Mouse (Mus musculus): ENCODE results near the gene Rab19.
"Not testable (repeated sequence)": the region's sequence is repeated elsewhere in the genome, so short reads cannot be mapped to it uniquely, and the experiment has no call there.

Rab19 gene

DNA sequence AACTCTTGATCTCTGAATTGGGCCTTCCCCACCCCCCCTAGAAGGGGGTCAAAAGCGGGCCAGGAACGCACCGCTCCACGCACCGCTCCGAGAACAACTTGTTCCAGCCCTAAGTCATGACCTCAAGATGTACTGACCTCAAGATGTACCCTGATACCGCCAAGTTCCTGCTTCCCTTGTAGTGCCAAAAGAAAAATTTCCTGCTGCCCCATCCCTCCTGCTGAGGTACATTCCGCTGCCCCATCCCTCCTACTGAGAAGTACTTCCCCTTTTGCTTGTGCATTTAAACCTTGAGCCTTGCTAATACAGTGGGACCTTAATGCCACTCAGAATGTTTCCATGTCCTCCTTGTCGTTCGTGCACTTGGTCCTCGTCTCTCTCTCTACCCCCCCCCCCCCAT is 49.7 kb downstream of the Rab19 start:
- no peak for DNase-seq (ENCODE audit: low read depth)

DNA sequence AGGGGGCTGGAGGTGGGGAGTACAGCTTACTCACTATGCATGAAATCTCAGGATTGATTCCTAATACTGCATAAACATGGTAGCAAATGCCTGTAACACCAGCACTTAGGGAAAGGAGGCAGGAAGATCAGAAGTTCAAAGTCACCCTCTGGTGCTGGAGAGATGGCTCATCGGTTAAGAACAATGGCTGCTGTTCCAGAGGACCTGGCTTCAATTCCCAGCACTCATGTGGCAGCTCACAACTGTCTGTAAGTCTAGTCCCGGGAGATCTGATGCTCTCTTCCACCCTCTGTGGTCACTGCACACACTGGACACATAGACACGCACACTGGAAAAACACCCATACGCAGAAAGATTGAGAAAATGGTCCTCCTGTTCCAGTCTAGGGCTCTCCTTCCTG is 52.2 kb downstream of the Rab19 start:
- no peak for DNase-seq (ENCODE audit: low read depth)

DNA sequence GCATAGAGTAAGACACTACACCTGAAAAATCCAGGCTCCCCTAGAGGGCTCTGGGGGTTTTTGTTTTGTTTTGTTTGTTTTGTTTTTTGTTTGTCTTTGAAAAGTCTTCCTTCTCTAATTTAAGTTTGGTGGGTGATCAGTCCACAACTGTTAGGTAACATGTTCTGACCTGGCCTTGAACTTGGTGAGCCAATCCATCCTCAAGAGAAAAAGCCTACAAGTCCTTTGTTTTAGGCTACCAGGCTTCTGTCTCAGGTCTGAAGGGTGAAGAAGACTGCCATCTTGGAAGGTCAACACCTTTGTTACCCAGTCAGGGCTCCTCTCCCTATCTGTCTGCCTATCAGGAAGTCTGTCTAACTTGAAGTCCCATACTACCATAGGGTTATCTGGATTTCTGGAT is 52.7 kb downstream of the Rab19 start:
- no peak for DNase-seq (ENCODE audit: low read depth)

DNA sequence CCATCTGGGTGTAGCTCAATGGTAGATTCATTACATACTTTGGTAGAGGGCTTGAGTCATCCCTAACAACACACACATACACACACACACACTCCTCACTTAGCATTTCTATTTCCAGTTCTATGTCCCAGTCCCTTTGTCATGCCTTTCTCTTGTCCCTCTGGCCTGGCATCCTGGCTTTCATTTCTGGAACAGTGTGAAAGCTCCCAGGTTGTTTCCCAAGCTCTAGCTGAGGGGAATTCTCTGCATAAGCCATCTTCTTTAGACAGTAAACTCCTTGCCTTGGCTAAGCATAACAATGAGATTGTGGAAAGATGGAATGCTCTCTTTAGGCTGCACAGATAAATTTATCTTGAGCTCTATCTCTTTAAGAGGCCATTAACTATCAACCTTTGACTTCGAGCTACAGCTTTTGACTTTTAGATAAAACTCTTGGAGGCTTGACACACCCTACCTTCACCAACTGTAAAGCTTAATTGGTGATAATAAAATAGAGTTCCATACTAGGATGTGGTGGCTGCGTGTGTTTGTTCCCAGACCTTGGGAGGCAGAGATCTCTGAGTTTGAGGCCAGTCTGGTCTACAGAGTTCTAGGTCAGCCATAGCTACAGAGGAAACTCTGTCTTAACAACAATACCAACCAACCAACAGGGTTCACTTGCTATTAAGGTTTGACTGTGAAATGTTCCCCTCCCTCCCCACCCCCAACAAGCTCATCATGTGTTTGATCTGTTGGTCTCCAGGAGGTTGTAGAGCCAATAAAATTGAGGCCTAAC is 53.3 kb downstream of the Rab19 start:
- no peak for DNase-seq (ENCODE audit: low read depth)

DNA sequence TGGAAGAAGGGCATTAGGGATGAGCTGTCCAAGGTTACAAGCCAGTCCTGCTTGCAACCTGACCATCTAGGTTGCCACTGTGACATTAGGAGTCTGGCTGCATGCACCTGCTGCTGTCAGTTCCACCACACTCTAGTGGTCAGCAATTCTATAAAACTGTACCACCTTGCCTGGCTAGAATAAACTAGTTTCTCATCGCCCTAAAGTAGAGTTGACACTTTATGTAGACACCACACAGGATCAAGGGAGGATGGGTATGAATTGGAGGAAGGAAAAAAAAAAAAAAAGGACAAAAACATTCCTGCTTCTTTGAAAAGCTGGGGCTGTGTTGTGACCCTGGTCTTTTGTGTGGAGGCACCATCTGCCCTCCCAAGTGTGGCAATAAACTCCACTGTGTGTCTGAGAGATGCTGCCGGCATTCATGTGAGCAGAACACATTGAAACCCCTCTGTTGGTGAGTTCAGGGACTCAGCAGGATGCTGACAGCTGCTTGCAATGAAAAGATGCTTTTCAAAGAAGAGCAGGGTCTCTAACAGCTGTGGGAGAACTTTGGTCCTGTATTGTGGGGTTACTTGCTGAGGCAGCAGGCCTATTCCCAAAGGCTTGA is 54.0 kb downstream of the Rab19 start:
- DNase-seq (ENCODE audit: low read depth), result no peak

DNA sequence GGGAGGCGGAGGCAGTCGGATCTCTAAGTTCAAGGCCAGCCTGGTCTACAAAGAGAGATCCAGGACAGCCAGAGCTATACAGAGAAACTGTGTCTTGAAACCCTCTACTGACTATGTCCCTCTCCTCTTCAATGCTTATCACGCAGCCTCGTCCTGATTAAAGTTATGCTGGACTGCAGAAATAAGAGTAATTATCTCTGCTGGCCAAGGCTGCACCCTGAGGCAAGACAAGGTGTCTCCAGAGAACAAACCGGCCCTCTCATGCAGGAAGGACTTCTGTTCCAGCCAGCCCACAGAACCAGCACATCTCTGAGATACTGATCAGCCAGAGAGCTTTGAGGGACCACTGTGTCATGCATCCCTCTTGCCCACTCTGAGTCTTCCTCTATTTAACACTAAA is 54.9 kb downstream of the Rab19 start:
- no peak for DNase-seq (ENCODE audit: low read depth)

DNA sequence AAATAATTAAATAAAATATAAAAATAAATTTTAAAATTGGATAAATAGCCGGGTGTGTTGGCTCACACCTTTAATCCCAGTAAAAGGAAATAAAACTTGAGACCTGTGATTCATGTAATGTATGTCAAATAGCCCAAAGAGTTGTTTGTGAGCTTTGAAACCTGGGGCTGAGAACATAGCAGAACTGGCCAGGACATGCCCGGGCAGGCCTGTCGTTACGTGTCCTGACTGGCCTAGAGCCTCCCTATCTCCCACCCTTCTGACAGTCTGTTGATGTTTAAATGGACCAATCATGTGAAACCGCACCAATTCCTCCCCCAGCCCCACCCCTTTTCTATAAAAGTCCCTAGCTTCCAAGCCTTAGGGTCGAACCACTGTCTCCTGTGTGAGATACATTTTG is 56.5 kb downstream of the Rab19 start:
- not testable (repeated sequence) for DNase-seq (ENCODE audit: low read depth)
